Mouse (Mus musculus) midbrain, embryonic 14.5 days (tissue): ENCODE results near the gene Madd. TPM values are rescaled to one million over a fixed set of nuclear protein-coding genes. Genes with fewer than 3 reads are reported as not detected.

ENCODE experiments used
- ATAC-seq: fragments of 200-750 bp; cut with Nextera tagmentation; 2 replicates; pipeline ENCODE4 v1.8.0; 2017; ENCODE audit warnings: moderate number of reproducible peaks, moderate library complexity; ENCODE audit not compliant: low FRiP score, low TSS enrichment
- DNase-seq: peaks from one replicate; pipeline ENCODE4 v3.0.0-alpha.2; 2015
- H3K27ac ChIP-seq: fragments of 300-500 bp; sonication (generic); replicated peaks from 2 replicates; pipeline ENCODE4 v1.5.1; 2014; ENCODE audit warnings: mild to moderate bottlenecking, low read depth, low read length, moderate library complexity
- H3K27me3 ChIP-seq: fragments of 300-500 bp; sonication (generic); 2 replicates; pipeline ENCODE4 v1.6.1; 2014; ENCODE audit warnings: low read length, control low read depth, mixed read lengths; ENCODE audit not compliant: control insufficient read depth, insufficient read depth
- H3K36me3 ChIP-seq: fragments of 300-500 bp; sonication (generic); 2 replicates; pipeline ENCODE4 v1.6.1; 2014; ENCODE audit warnings: low read length, control low read depth; ENCODE audit not compliant: control insufficient read depth, insufficient read depth
- H3K4me1 ChIP-seq: fragments of 300-500 bp; sonication (generic); 2 replicates; pipeline ENCODE4 v1.6.1; 2014; ENCODE audit warnings: mild to moderate bottlenecking, antibody characterized with exemption, low read length, control low read depth; ENCODE audit not compliant: control insufficient read depth, insufficient read depth
- H3K4me2 ChIP-seq: fragments of 300-500 bp; sonication (generic); 2 replicates; pipeline ENCODE4 v1.6.1; 2014; ENCODE audit warnings: mild to moderate bottlenecking, low read length, moderate library complexity
- H3K4me3 ChIP-seq: fragments of 300-500 bp; sonication (generic); replicated peaks from 2 replicates; pipeline ENCODE4 v1.5.1; 2014; ENCODE audit warnings: low read depth, low read length
- H3K9ac ChIP-seq: fragments of 300-500 bp; sonication (generic); replicated peaks from 2 replicates; pipeline ENCODE4 v1.6.1; 2014; ENCODE audit warnings: mild to moderate bottlenecking, low read length, moderate library complexity
- H3K9me3 ChIP-seq: fragments of 300-500 bp; sonication (generic); 2 replicates; pipeline ENCODE4 v1.6.1; 2016; ENCODE audit warnings: low read length, control low read depth, mixed read lengths; ENCODE audit not compliant: control insufficient read depth
- WGBS: fragments of 180-500 bp; shearing (Covaris S2); extraction: QIAGEN DNeasy Blood & Tissue Kit; methylation state at CpG from one replicate; pipeline ENCODE4 v1.1.7; 2014; 5-methylcytosine and 5-hydroxymethylcytosine counted together
- polyA plus RNA-seq: library from polyadenylated mRNA; unstranded; fragments of >200 nt; fragmentation: Nextera tagmentation; extraction: Ambion mirVana; gene quantifications from 2 replicates; pipeline ENCODE4 v1.2.1, GENCODE M21; 2014

The Madd gene
- polyA plus RNA-seq, 1 experiment from 2014 or later = 56.3 TPM

GRCm38 (mm10) chr2:91202222-91202971 lies 18.8 kb upstream of the Madd start, which contains the start of the genes Nr1h3 and Acp2:
Gene Nr1h3 (minus strand): TSS chr2:91202834.
Gene Acp2 (plus strand): TSS chr2:91202885.
- Histone ChIP-seq H3K27ac (peak within 1 kb of the TSS; percentile 84), H3K9ac (peak within 1 kb of the TSS; percentile 62), H3K9me3 (no peaks in the 10 kb centered on the region), H3K36me3 (peaks cover 21% of the 10 kb centered on the region), H3K4me3 (peak within 1 kb of the TSS; percentile 56), H3K4me2 (peak within 1 kb of the TSS; percentile 59), H3K27me3 (no peaks in the 10 kb centered on the region), H3K4me1 (peaks cover 20% of the 10 kb centered on the region)
- ATAC-seq (peak; percentile 98), DNase-seq (peak; percentile 96)
- WGBS = 4% methylated on average over 28 of the region's 28 CpGs

- peaks cover 19% of the 10 kb centered on the region for H3K4me1 ChIP-seq
- H3K9ac ChIP-seq = no peak overlapping the region
- no peak overlapping the region for H3K4me3 ChIP-seq
- H3K36me3 ChIP-seq = no peaks in the 10 kb centered on the region
- H3K27me3 ChIP-seq = no peaks in the 10 kb centered on the region
- WGBS = 88% methylated on average over 3 of the region's 3 CpGs
- ATAC-seq = no peak
- no peaks in the 10 kb centered on the region for H3K9me3 ChIP-seq
- no peak overlapping the region for H3K27ac ChIP-seq
- no peak overlapping the region for H3K4me2 ChIP-seq
- no peak for DNase-seq
These were observed 15.3 kb upstream of the Madd start for GRCm38 (mm10) chr2:91198888-91199287.

- Histone ChIP-seq H3K9me3 (no peaks in the 10 kb centered on the region), H3K27ac (no peak overlapping the region), H3K27me3 (no peaks in the 10 kb centered on the region), H3K36me3 (no peaks in the 10 kb centered on the region), H3K4me2 (no peak overlapping the region), H3K4me1 (peaks cover 6% of the 10 kb centered on the region), H3K4me3 (no peak overlapping the region), H3K9ac (no peak overlapping the region)
- no peak for DNase-seq
- ATAC-seq = no peak
- WGBS = 64% methylated on average over 3 of the region's 3 CpGs
These were observed 13.0 kb upstream of the Madd start for GRCm38 (mm10) chr2:91196577-91197001.

- peak overlapping the region; percentile 53 for H3K4me2 ChIP-seq
- no peaks in the 10 kb centered on the region for H3K9me3 ChIP-seq
- no peaks in the 10 kb centered on the region for H3K27me3 ChIP-seq
- H3K4me1 ChIP-seq = peaks cover 6% of the 10 kb centered on the region
- H3K4me3 ChIP-seq = 0 out of 2 replicates have a peak overlapping the region, but pooled peaks have one; percentile 17
- no peaks in the 10 kb centered on the region for H3K36me3 ChIP-seq
- ATAC-seq (peak; percentile 78), DNase-seq (peak; percentile 76)
- H3K27ac ChIP-seq = no peak overlapping the region
- under 1% methylated on average over 27 of the region's 27 CpGs for WGBS
- H3K9ac ChIP-seq = peak overlapping the region; percentile 34
These were observed 11.1 kb upstream of the Madd start for GRCm38 (mm10) chr2:91194624-91195332.

- no peaks in the 10 kb centered on the region for H3K36me3 ChIP-seq
- H3K9me3 ChIP-seq = no peaks in the 10 kb centered on the region
- no peak overlapping the region for H3K4me3 ChIP-seq
- no peaks in the 10 kb centered on the region for H3K27me3 ChIP-seq
- no peak overlapping the region for H3K27ac ChIP-seq
- no peak for DNase-seq
- 92% methylated on average over 16 of the region's 16 CpGs for WGBS
- H3K9ac ChIP-seq = no peak overlapping the region
- H3K4me2 ChIP-seq = no peak overlapping the region
- ATAC-seq = no peak
- H3K4me1 ChIP-seq = peaks cover 6% of the 10 kb centered on the region
These were observed 6.9 kb upstream of the Madd start for GRCm38 (mm10) chr2:91190501-91190900.

GRCm38 (mm10) chr2:91187431-91187830 lies 3.8 kb upstream of the Madd start:
- no peak overlapping the region for H3K27ac ChIP-seq
- 84% methylated on average over 4 of the region's 4 CpGs for WGBS
- no peaks in the 10 kb centered on the region for H3K9me3 ChIP-seq
- H3K27me3 ChIP-seq = no peaks in the 10 kb centered on the region
- DNase-seq (no peak), ATAC-seq (no peak)
- H3K9ac ChIP-seq = no peak overlapping the region
- no peaks in the 10 kb centered on the region for H3K36me3 ChIP-seq
- H3K4me3 ChIP-seq = no peak overlapping the region
- no peak overlapping the region for H3K4me2 ChIP-seq
- no peaks in the 10 kb centered on the region for H3K4me1 ChIP-seq

- peaks cover 8% of the 10 kb centered on the region for H3K4me1 ChIP-seq
- no peak overlapping the region for H3K9ac ChIP-seq
- H3K9me3 ChIP-seq = no peaks in the 10 kb centered on the region
- no peaks in the 10 kb centered on the region for H3K36me3 ChIP-seq
- no peak overlapping the region for H3K4me2 ChIP-seq
- WGBS = 86% methylated on average over 1 of the region's 1 CpGs
- no peak for ATAC-seq
- DNase-seq = no peak
- no peak overlapping the region for H3K27ac ChIP-seq
- no peak overlapping the region for H3K4me3 ChIP-seq
- H3K27me3 ChIP-seq = no peaks in the 10 kb centered on the region
These were observed 2.6 kb upstream of the Madd start for GRCm38 (mm10) chr2:91186208-91186607.

GRCm38 (mm10) chr2:91183148-91183513 lies 506 bp downstream of the Madd start:
- Histone ChIP-seq H3K9me3 (no peaks in the 10 kb centered on the region), H3K36me3 (peaks cover 9% of the 10 kb centered on the region), H3K4me1 (peaks cover 23% of the 10 kb centered on the region), H3K4me2 (peak overlapping the region; percentile 74), H3K4me3 (peak overlapping the region; percentile 87), H3K27me3 (no peaks in the 10 kb centered on the region), H3K9ac (peak overlapping the region; percentile 84), H3K27ac (peak overlapping the region; percentile 93)
- DNase-seq (peak; percentile 98), ATAC-seq (peak; percentile 96)
- 1% methylated on average over 9 of the region's 9 CpGs for WGBS
